Mouse (Mus musculus) neutrophil, adult 5-6 weeks (primary cell): Measurements from ENCODE around the gene Negr1. TPM values are rescaled to one million over a fixed set of nuclear protein-coding genes. Genes with fewer than 3 reads are reported as not detected.

Experiments used
- ATAC-seq: fragments of 151-379, 151-347 bp; 2 replicates; pipeline ENCODE4 v1.8.0; 2017; ENCODE audit warnings: mild to moderate bottlenecking, moderate TSS enrichment; ENCODE audit not compliant: insufficient number of reproducible peaks, poor library complexity, low FRiP score, severe bottlenecking; ENCODE audit errors: extremely low read depth
- total RNA-seq: library from RNA; stranded (forward); fragments of 200-1000 nt; gene quantifications from 2 replicates; pipeline ENCODE4 v1.2.3, GENCODE M21; 2017

The Negr1 gene
- total RNA-seq, 1 experiment from 2014 or later, result 0.12 TPM

- no peak for ATAC-seq
Measured at GRCm38 (mm10) chr3:156648378-156648777, 86.8 kb downstream of the Negr1 start.

GRCm38 (mm10) chr3:156662553-156662952 lies 101.0 kb downstream of the Negr1 start:
- no peak for ATAC-seq

DNA sequence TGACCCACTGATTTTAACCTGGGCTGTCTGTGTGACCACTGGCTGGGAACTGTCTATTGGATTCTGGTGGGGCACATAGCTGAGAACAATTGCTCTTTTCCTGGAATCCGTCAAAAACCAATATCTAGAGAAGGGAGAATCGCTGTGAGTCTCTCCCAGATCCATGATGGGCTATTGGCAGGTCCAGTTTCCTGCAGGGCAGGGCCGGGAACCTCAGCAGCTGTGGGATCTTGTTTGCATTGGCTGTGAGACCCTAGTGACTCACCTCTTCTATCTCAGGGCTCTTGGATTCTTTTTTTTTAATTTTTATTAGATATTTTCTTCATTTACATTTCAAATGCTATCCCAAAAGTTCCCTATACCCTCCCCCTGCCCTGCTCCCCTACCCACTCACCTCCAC lies 111.0 kb downstream of the Negr1 start:
- no peak for ATAC-seq

DNA sequence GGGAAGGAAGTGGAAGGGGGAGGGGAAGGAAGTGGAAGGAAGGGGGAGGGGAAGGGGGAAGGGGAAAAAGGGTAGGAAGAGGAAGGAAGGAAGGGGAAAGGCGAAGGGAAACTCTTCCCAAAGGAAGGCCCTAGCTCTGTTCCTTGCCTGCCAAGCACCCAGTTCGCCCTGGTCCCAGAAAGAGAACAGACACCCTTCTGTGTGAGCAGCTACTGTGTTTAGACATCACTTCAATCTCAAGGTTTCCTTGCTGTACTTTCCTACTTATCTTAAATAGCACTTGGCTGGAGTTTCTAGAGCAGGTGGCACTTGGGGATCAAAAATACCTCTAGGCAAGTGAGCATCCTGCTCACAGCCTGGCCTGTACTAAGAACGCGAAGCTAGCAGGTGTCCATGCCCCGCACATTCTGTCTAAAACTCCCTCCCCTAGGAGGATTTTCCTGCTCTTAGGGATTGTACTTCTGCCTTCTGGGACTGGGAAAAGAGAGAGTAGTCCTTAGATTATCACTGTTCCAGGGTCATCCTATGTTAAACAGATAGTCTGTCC lies 128.5 kb downstream of the Negr1 start:
- ATAC-seq, result no peak

GRCm38 (mm10) chr3:156698687-156699086 lies 137.1 kb downstream of the Negr1 start:
- no peak for ATAC-seq

- no peak for ATAC-seq
Measured at GRCm38 (mm10) chr3:156703241-156703640, 141.6 kb downstream of the Negr1 start.

DNA sequence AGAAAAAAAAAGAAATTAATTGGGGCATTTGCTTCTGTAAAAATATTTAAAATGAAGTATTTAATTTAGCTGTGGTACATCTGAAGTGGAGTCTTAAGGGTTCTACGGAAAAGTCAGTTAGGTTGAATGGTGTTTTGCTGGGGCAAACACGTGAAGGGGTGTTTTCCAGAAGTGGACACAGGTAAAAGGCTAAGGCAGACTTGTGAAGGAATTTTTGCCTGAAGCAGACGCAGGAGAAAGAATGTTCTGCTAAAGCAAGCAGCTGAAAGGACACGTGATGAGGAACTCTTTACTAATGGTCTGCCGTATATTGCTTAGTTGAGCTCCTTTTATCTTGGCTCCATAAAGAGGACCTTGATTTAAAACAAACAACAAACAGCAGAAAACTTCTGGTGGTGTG lies 148.6 kb downstream of the Negr1 start:
- ATAC-seq, result no peak

DNA sequence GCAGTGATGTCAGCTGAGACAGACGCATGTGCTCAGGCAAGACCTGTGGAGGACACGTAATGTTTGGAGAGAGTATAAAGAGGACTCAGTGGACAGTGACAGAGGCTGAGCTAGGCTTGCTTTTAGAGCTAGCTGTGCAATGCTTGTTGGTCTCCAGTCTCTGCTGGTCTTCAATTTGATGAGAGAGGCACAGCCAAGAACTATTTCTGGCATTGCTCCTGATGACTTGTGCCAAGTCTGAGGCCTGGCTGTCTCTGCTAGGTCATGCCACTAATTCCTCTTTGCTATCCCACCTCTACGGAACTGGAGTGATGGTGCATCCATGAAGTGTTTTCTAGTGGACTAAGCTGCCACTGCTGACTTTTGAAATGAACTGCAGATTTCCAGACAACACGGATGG lies 149.1 kb downstream of the Negr1 start:
- ATAC-seq, result no peak

- no peak for ATAC-seq
Measured at GRCm38 (mm10) chr3:156736335-156736734, 174.7 kb downstream of the Negr1 start.

DNA sequence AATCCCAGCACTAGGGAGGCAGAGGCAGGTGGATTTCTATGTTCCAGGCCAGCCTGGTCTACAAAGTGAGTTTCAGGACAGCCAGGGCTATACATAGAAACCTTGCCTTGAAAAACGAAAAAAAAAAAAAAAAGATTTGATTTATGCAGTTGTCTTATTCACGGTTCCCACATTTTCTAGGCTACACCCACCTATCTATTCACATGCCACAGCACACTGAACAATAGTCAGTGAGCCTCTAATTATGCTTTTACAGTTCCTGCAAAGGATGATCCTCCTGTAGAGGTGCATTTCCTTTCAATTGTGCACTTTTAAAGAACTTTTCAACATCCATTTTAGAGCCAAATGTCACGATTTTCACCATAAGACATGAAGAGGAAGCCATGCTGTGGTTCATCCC lies 177.9 kb downstream of the Negr1 start:
- no peak for ATAC-seq

DNA sequence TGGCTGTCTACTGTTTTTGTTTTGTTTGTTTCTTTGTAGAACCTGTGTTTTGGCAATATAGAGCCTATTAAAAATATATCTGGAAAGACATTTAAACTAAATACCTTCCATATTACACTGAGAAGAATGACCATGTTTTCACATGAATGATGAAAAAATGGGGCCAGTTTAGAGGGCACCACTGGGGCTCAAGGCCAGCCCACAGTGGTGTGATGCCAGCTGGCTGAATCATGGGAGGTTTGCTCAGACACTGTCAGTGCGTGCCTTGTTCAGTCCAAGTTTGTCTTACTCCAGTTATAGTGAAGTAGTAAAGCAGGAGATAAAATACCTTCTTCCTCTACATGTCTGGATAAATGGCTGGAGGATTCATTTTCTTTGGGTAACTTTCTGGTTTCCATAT lies 181.7 kb downstream of the Negr1 start:
- no peak for ATAC-seq

DNA sequence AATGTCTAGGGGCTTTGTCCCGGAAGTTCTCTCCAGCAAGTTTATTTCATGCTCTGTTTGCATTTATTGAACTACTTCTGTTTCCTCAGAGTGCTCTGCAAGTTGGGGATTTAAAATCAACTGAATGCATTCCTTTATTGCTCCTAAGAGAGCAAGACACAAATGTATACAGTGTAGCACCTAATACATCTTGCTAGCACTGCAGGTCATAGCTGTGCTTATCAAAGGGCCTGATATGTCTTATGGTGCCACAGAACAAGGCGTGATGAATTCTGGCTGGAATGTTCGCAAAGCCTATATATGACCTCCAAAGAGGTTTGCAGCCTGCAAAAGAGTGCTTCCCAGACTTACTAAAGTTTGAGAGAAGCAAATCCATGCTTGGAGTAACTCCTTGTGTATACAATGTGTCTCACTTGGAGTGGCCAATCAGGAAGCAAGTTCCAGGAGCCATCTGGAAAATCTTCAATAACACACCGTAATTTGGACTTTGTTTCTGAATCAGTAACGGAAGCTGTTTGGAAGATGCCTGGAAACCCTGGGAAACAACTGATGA lies 183.7 kb downstream of the Negr1 start:
- ATAC-seq, result no peak

GRCm38 (mm10) chr3:156747456-156747855 lies 185.9 kb downstream of the Negr1 start:
- no peak for ATAC-seq

GRCm38 (mm10) chr3:156753780-156754373 lies 192.3 kb downstream of the Negr1 start:
- ATAC-seq, result no peak

- no peak for ATAC-seq
Measured at GRCm38 (mm10) chr3:156754790-156755530, 193.4 kb downstream of the Negr1 start.

DNA sequence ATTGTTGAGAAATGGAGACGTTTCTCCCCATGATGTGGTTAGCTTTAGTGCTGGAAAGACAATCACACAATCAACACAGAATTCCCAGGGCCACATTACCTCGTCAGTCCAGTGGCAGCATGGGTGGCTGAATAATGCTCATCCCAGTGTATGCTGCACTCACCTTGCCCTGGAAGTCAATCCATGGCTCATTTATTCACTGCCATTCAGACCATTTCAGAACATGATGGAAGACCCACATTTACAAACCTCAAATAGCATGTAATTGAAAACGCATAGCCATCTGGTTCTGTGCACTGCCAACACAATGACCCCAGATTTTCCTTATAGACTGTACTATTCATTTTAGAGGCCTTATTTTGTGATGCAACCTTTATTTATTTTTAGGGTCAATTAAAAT lies 203.4 kb downstream of the Negr1 start:
- ATAC-seq, result no peak

- no peak for ATAC-seq
Measured at GRCm38 (mm10) chr3:156766171-156766845, 204.7 kb downstream of the Negr1 start.

- ATAC-seq, result no peak
Measured at GRCm38 (mm10) chr3:156771626-156772025, 210.0 kb downstream of the Negr1 start.

DNA sequence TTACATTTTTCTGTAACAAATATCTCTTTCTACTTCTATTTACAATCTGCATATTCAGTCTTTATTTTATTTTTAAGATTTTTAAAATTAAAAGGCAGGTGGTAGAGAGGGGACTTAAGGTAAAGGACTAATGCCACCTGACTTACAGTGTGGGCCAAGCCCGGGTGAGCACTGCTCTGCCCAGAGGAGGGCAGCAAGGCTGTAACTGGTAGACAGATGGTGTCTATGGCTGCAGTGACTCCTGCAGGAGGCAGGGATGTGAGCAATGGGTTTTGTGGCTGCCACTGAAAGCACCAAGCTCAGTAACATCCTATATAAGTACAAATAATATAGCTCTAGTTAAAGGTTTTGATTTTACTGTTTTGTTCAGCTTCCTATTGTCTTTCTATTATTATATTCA lies 210.5 kb downstream of the Negr1 start:
- no peak for ATAC-seq
